Mouse (Mus musculus) central nervous system, embryonic 18 days (tissue): ENCODE results near the gene Ear6. TPM values are rescaled to one million over a fixed set of nuclear protein-coding genes. Genes with fewer than 3 reads are reported as not detected.

Source experiments
- polyA plus RNA-seq: library from polyadenylated mRNA; depleted of rRNA; stranded (reverse); fragments of >200 nt; gene quantifications from 2 replicates; pipeline ENCODE4 v1.2.3, GENCODE M21; 2012; rRNA removed

Gene Ear6
- polyA plus RNA-seq: not detected in 2 replicates

DNA sequence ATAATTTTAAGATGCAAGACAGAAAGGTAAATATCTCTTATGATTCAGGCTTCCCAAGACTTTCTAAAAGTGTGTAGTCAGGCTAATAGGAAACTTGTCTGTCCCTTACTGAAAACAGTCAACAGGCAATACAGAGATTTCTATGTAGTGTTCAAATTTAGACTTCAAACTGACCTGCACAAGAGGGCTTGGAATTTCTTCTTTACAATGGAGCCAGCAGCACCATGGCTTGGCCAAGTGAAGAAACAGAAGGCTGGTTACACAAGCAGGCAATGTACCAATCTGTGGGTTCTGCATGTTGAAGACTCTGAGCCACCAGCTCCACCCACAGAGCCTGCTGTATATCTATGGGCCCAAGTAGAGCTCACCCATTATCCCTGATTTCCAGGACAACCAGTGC, at the start of gene Ear6:
Gene Ear6, plus strand, starts transcription at position 301 of the 400 bp plus-strand sequence.

DNA sequence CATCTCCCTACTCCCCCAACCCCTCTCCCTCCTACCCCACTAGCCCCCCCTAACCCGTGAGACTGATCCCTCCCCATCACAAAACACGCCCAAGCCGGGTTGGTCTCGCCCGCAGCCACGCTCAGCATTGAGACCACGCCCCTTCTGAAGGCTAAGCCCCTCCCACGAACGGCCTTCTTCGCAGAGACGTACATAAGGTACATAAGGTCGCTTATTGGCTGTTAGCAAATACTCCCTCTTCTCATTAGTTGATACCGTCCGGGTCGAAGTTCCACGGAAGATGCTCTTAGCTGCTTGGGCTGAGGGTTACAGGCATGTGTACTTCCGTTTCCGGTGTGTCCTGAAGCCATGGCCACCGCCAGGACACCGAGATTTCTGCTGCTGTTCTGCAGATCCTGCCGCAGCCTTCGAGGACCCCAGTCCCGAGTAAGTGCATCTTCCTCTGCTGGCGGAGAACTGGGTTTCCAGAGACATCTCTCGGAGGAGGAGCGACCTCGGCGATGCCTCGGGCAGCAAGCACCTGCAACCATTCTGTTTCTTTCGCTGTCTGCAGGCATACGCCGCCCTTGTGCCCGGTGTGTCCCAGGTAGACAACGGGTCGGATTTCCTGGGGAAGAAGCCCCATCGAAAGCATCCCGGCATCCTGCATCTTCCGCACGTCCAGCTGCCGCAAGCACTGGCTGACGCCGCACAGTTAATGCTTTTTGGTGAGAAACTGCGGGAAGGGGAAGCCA, 31.3 kb downstream of the Ear6 start, which contains the start of gene Mettl17:
Gene Mettl17, plus strand, starts transcription at position 245 of the 734 bp plus-strand sequence.

GRCm38 (mm10) chr14:51892191-51892939, 38.9 kb downstream of the Ear6 start, which contains the start of gene Slc39a2:
Gene Slc39a2 (plus strand): TSS chr14:51892889.

Other genes starting within 250 kb of the Ear6 start
- gene Gm17078, start 242.4 kb upstream of the Ear6 start, polyA plus RNA-seq: not detected in 2 replicates
- not detected in 2 replicates for gene Gm4181, start 218.0 kb upstream of the Ear6 start, polyA plus RNA-seq
- not detected in 2 replicates for gene Gm17079, start 158.2 kb upstream of the Ear6 start, polyA plus RNA-seq
- not detected in 2 replicates for gene Gm5800, start 136.5 kb upstream of the Ear6 start, polyA plus RNA-seq
- gene Ang4, start 80.1 kb upstream of the Ear6 start, polyA plus RNA-seq: not detected in 2 replicates
- not detected in 2 replicates for gene AY358078, start 53.7 kb upstream of the Ear6 start, polyA plus RNA-seq
- 65.0 and 71.3 TPM in 2 replicates for gene Mettl17, start 31.1 kb downstream of the Ear6 start, polyA plus RNA-seq
- 16.6 and 16.8 TPM in 2 replicates for gene Slc39a2, start 39.2 kb downstream of the Ear6 start, polyA plus RNA-seq
- gene Ndrg2, start 60.5 kb downstream of the Ear6 start, polyA plus RNA-seq: 153 and 175 TPM in 2 replicates
- not detected in 2 replicates for gene Tppp2, start 64.7 kb downstream of the Ear6 start, polyA plus RNA-seq
- not detected in 2 replicates for gene Rnase13, start 69.1 kb downstream of the Ear6 start, polyA plus RNA-seq
- 68.2 and 77.7 TPM in 2 replicates for gene Arhgef40, start 131.0 kb downstream of the Ear6 start, polyA plus RNA-seq
- gene Tmem253, start 162.0 kb downstream of the Ear6 start, polyA plus RNA-seq: 0.76 and 0.80 TPM in 2 replicates
- 91.4 and 96.6 TPM in 2 replicates for gene Zfp219, start 167.0 kb downstream of the Ear6 start, polyA plus RNA-seq
- 0.05 TPM in 1 of 2 replicates, not detected in the other for gene Olfr221, start 188.8 kb downstream of the Ear6 start, polyA plus RNA-seq